Mouse (Mus musculus): ENCODE data around the gene Spink2.
"Not testable (repeated sequence)": the region's sequence is repeated elsewhere in the genome, so short reads cannot be mapped to it uniquely, and the experiment has no call there.

DNA sequence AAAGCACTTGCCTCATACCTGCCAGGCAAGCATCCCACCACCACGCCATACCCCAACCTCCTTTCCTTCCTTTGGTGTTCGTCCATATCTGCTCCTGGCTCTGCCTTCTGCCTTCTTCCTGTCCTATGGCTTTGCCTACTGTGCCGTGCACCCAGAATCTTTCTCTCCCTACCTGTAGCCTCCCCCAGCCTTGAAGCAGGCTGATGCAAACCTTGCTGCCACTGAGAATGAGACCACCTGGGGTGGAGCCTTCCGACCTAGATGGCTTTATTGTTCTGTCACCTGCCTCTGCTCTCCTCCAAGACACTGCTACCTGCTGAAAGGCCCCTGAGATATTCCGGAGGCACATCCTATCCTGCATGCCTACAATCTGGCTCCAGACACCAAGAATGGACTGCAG is 27.4 kb downstream of the Spink2 start:
- not testable (repeated sequence) for TF ChIP-seq TAL1, GATA1 (IDR thresholded peaks at IDR 0.05; ENCODE audit: low read length)
